Mouse (Mus musculus): Measurements from ENCODE around the gene Lrrc29. TPM values are rescaled to one million over a fixed set of nuclear protein-coding genes. Genes with fewer than 3 reads are reported as not detected.

The Lrrc29 gene
- total and polyA plus RNA-seq, 2 experiments from 2014 or later, result 2.4 to 2.5 TPM

DNA sequence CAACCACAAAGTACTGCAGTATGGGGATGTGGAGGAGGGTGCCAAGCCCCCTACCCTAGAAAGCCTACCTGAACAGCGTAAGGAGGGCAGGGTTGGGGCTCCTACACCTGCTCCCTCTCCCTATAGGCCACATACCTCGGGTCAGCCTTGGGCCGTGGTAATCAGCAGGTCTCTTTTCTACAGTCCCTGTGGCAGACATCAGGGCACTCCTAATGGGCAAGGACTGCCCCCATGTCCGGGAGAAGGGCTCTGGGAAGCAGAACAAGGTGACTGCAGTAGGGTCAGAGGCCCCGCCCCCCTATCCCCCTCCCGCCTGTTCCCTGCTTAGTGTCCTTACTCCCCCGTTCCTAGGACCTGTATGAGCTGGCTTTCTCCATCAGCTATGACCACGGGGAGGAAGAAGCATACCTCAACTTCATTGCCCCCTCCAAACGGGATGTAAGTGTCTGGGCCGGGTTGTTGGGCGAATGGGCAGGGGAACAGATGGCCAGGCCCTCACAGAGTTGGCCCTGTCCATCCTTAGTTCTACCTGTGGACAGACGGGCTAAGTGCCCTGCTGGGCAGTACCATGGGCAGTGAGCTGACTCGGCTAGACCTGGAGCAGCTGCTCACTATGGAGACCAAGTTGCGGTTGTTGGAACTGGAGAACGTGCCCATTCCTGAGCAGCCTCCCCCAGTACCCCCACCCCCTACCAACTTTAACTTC is 16.8 kb downstream of the Lrrc29 start:
- DNase-seq (ENCODE audit: low spot score) (no peak), ATAC-seq (ENCODE audit: low FRiP score) (no peak)
- Histone ChIP-seq H3K27me3 (ENCODE audit: insufficient read depth, low read length) (no peaks in the 10 kb centered on the region), H3K4me2 (ENCODE audit: low read depth, low read length, poor library complexity, severe bottlenecking) (no peak overlapping the region), H3K36me3 (ENCODE audit: insufficient read depth, low read length) (peaks cover 51% of the 10 kb centered on the region), H3K4me3 (ENCODE audit: low read depth, low read length) (no peak overlapping the region), H3K9me3 (ENCODE audit: low read length) (no peaks in the 10 kb centered on the region), H3K27ac (ENCODE audit: low read depth, low read length) (no peak overlapping the region), H3K4me1 (ENCODE audit: insufficient read depth, low read length) (peaks cover 9% of the 10 kb centered on the region; the same call in 1 of the 2 replicates), H3K9ac (replicated peaks; ENCODE audit: low read length, poor library complexity, severe bottlenecking) (no peak overlapping the region)
- no peak for TF ChIP-seq CTCF (IDR thresholded peaks at IDR 0.05)
- WGBS, result 84% methylated on average over 15 of the region's 15 CpGs

DNA sequence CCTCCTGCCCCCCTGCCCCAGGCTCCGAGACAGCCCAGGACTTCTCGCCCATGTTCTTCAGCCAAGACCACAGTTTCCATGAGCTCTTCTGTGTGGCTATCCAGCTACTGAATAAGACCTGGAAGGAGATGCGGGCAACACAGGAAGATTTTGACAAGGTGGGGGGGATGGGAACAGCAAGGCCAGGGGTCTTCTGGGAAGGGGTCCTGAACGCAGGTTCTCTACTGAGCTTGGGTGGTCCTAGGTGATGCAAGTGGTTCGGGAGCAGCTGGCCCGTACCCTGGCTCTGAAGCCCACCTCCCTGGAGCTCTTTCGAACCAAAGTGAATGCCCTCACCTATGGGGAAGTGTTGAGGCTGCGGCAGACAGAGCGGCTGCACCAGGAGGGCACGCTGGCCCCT is 17.6 kb downstream of the Lrrc29 start:
- DNase-seq (ENCODE audit: low spot score) (no peak), ATAC-seq (ENCODE audit: low FRiP score) (no peak)
- H3K9ac ChIP-seq (replicated peaks; ENCODE audit: low read length, poor library complexity, severe bottlenecking), result no peak overlapping the region
- H3K4me2 ChIP-seq (ENCODE audit: low read depth, low read length, poor library complexity, severe bottlenecking), result no peak overlapping the region
- H3K27me3 ChIP-seq (ENCODE audit: insufficient read depth, low read length), result no peaks in the 10 kb centered on the region
- peaks cover 49% of the 10 kb centered on the region for H3K36me3 ChIP-seq (ENCODE audit: insufficient read depth, low read length)
- no peak overlapping the region for H3K4me3 ChIP-seq (ENCODE audit: low read depth, low read length)
- H3K9me3 ChIP-seq (ENCODE audit: low read length), result no peaks in the 10 kb centered on the region
- H3K27ac ChIP-seq (ENCODE audit: low read depth, low read length), result no peak overlapping the region
- 94% methylated on average over 10 of the region's 10 CpGs for WGBS
- H3K4me1 ChIP-seq (ENCODE audit: insufficient read depth, low read length), result peaks cover 9% of the 10 kb centered on the region; the same call in 1 of the 2 replicates
- TF ChIP-seq CTCF (IDR thresholded peaks at IDR 0.05), result no peak

DNA sequence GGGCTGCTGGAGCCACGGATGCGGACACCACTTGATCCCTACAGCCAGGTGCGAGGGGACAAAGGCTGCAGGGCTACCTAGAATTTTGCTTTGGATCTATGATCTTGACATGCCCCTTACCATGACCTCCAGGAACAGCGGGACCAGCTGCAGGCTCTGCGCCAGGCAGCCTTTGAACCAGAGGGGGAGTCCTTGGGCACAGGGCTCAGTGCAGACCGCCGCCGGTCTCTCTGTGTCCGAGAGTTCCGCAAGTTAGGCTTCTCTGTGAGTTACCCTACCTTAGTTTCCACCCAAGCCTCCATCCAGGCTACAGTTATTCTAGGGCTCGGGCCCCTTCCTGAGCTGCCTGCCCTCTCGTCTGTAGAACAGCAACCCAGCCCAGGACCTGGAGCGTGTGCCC is 18.4 kb downstream of the Lrrc29 start:
- no peak overlapping the region for H3K9ac ChIP-seq (replicated peaks; ENCODE audit: low read length, poor library complexity, severe bottlenecking)
- no peaks in the 10 kb centered on the region for H3K9me3 ChIP-seq (ENCODE audit: low read length)
- H3K36me3 ChIP-seq (ENCODE audit: insufficient read depth, low read length), result peaks cover 46% of the 10 kb centered on the region
- no peak for DNase-seq (ENCODE audit: low spot score)
- peaks cover 9% of the 10 kb centered on the region; the same call in 1 of the 2 replicates for H3K4me1 ChIP-seq (ENCODE audit: insufficient read depth, low read length)
- no peak overlapping the region for H3K4me2 ChIP-seq (ENCODE audit: low read depth, low read length, poor library complexity, severe bottlenecking)
- no peak for TF ChIP-seq CTCF (IDR thresholded peaks at IDR 0.05)
- no peaks in the 10 kb centered on the region for H3K27me3 ChIP-seq (ENCODE audit: insufficient read depth, low read length)
- WGBS, result 92% methylated on average over 13 of the region's 13 CpGs
- H3K27ac ChIP-seq (ENCODE audit: low read depth, low read length), result no peak overlapping the region
- no peak overlapping the region for H3K4me3 ChIP-seq (ENCODE audit: low read depth, low read length)
- no peak for ATAC-seq (ENCODE audit: low FRiP score)

DNA sequence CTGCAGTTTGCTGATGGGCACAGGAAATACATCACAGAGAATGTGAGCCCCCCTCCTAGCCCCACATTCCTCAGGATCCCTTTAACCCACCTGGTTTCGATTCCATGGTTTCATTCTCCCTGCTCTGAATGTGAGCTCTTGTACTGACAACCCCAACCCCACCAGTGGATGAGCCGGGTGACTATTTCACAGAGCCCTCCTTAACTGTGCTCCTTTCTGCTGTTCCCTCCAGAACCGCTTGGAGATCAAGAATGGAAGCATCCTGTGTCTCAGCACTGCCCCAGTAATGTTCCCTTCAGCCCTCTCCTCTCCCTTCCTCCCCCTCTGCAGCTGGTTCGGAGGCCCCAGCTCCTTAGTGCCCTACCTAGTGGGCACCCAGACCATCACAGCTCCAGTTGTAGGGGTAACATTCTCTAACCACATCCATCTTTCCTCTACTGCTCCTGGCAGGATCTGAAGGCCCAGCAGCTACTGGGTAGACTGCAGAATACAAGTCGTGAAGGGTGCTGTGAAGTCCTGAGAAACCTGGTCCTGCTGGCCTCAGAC is 19.9 kb downstream of the Lrrc29 start:
- no peak for TF ChIP-seq CTCF (IDR thresholded peaks at IDR 0.05)
- peak overlapping the region; percentile 47 for H3K4me2 ChIP-seq (ENCODE audit: low read depth, low read length, poor library complexity, severe bottlenecking)
- WGBS, result 59% methylated on average over 5 of the region's 5 CpGs
- H3K27ac ChIP-seq (ENCODE audit: low read depth, low read length), result no peak overlapping the region
- H3K9ac ChIP-seq (replicated peaks; ENCODE audit: low read length, poor library complexity, severe bottlenecking), result peak overlapping the region; percentile 44; the same call in 1 of the 2 replicates
- H3K9me3 ChIP-seq (ENCODE audit: low read length), result no peaks in the 10 kb centered on the region
- peaks cover 9% of the 10 kb centered on the region; the same call in 1 of the 2 replicates for H3K4me1 ChIP-seq (ENCODE audit: insufficient read depth, low read length)
- no peak overlapping the region for H3K4me3 ChIP-seq (ENCODE audit: low read depth, low read length)
- ATAC-seq (ENCODE audit: low FRiP score) (peak; percentile 15; the same call in 1 of the 2 replicates), DNase-seq (ENCODE audit: low spot score) (no peak)
- H3K27me3 ChIP-seq (ENCODE audit: insufficient read depth, low read length), result no peaks in the 10 kb centered on the region
- peaks cover 48% of the 10 kb centered on the region for H3K36me3 ChIP-seq (ENCODE audit: insufficient read depth, low read length)

DNA sequence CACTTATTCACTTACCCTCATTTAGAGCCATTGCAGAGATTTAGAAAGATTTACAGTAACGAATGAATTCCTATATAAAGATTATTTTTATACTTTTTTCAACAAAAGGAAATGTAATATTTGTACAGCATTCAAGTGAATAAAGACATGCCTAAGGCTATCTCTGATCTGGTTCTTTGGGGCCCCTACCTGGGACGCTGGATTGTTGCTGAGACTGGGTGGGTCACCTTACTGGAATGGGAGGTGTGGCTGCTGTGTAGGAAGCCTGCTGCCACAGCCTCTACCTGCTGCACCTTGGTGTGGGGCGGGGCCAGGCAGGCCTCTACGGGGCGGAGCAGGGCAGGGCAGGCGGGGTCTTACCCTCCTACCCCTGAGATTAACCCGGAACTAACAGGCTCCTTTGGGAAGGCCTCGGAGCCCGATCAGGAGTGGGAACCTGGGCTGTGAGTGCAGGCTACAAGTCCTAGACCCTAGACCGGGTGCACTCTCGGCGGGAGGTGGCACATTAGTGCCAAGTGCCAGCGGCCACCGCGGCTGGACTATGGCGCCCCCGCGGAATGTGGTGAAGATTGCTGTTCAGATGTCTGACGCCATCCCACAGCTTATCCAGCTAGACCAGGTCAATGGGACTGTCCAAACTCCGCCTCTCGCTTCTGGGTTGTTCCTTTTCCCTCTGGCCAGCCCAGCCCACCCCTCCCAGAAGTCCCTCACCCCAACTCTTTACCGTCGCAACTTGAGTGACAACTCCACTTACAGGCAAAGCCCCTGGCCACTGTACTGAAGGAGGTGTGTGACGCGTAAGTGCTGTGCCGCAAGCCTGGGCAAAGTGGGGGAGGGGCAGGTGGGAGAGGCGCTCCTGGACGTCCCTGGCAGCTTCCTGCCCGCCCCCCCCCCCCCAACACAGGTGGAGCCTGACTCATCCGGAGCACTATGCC is 20.6 kb downstream of the Lrrc29 start, which contains the start of gene Elmo3:
Elmo3 (plus strand) TSS at position 391 of the 935 bp plus-strand sequence.
- TF ChIP-seq CTCF (IDR thresholded peaks at IDR 0.05), result peak; percentile 28; the same call in 1 of the 2 replicates
- Histone ChIP-seq H3K4me1 (ENCODE audit: insufficient read depth, low read length) (peaks cover 9% of the 10 kb centered on the region; the same call in 1 of the 2 replicates), H3K27me3 (ENCODE audit: insufficient read depth, low read length) (no peaks in the 10 kb centered on the region), H3K36me3 (ENCODE audit: insufficient read depth, low read length) (peaks cover 53% of the 10 kb centered on the region), H3K9ac (replicated peaks; ENCODE audit: low read length, poor library complexity, severe bottlenecking) (peak within 1 kb of the TSS; percentile 44), H3K27ac (ENCODE audit: low read depth, low read length) (no peak within 1 kb of the TSS), H3K4me2 (ENCODE audit: low read depth, low read length, poor library complexity, severe bottlenecking) (peak within 1 kb of the TSS; percentile 47), H3K9me3 (ENCODE audit: low read length) (no peaks in the 10 kb centered on the region), H3K4me3 (ENCODE audit: low read depth, low read length) (peak within 1 kb of the TSS; percentile 10; the same call in 1 of the 2 replicates)
- DNase-seq (ENCODE audit: low spot score), result peak; percentile 55
- peak; percentile 51 for ATAC-seq (ENCODE audit: low FRiP score)
- WGBS, result 9% methylated on average over 30 of the region's 30 CpGs
